8 mouse cellular contexts compared by ENCODE assay signal in genomic region chr17:33919351-33920281, GRCm38 (mm10). TPM values are rescaled to one million over a fixed set of nuclear protein-coding genes. Genes with fewer than 3 reads are reported as not detected.
DNase-seq lines count a peak whose midpoint lies in the region; ATAC-seq and TF ChIP-seq lines count a peak whose summit lies in the region.

No protein-coding gene starts in this region.

- no peak for ATAC-seq in forebrain, embryonic 12.5 days (ENCODE audit: low FRiP score)
- peak; percentile 62 for ATAC-seq in megakaryocyte, adult 5-6 weeks (ENCODE audit: poor library complexity, severe bottlenecking)

- H3K4me1 ChIP-seq in forebrain, embryonic 12.5 days: peaks cover 49% of the 10 kb centered on the region

- H3K4me3 ChIP-seq in forebrain, embryonic 12.5 days (replicated peaks): peak overlapping the region; percentile 46
- peak overlapping the region; percentile 56 for H3K4me3 ChIP-seq in left cerebral cortex, adult 2 months

- WGBS in forebrain, embryonic 12.5 days: under 1% methylated on average over 52 of the region's 52 CpGs

- peak; percentile 87 for DNase-seq in Muller cell, postnatal 12 days (ENCODE audit: inconsistent ontology term)
- peak; percentile 91 for DNase-seq in c-Kit-positive CD71-positive TER-119-negative erythroid progenitor cells, embryonic 14.5 days (ENCODE audit: low read depth)
- DNase-seq in heart, postnatal 4 days: peak; percentile 85
- DNase-seq in left cerebral cortex, adult 2 months (ENCODE audit: extremely low spot score in 1 of 2, low spot score in 2 of 2): peak in 1 of 2 experiments; percentile 60
- peak; percentile 46 for DNase-seq in retina, postnatal 1 day
- DNase-seq in urinary bladder, postnatal 36 days (ENCODE audit: low spot score in 2 of 2): peak; percentile 83 to 91

- TF ChIP-seq CTCF in left cerebral cortex, adult 2 months (IDR thresholded peaks at IDR 0.05): no peak; the same call in 1 of the 2 replicates

- H3K27me3 ChIP-seq in forebrain, embryonic 12.5 days: peaks cover 7% of the 10 kb centered on the region; the same call in 1 of the 2 replicates

- peaks cover 20% of the 10 kb centered on the region for H3K36me3 ChIP-seq in forebrain, embryonic 12.5 days (replicated peaks)

- no peaks in the 10 kb centered on the region for H3K9me3 ChIP-seq in forebrain, embryonic 12.5 days

- intact Hi-C loops in left cerebral cortex, adult 2 months (cut with DNase I): loop anchor here (2.0 to 10.0 kb wide), 2 partner anchors 23 to 1535 kb away; partner anchors contain the start of gene Wiz

- H3K4me2 ChIP-seq in forebrain, embryonic 12.5 days: peak overlapping the region; percentile 87

- H3K9ac ChIP-seq in forebrain, embryonic 12.5 days: peak overlapping the region; percentile 51

- H3K27ac ChIP-seq in forebrain, embryonic 12.5 days: peak overlapping the region; percentile 51
- H3K27ac ChIP-seq in left cerebral cortex, adult 2 months: peak overlapping the region; percentile 80

RNA-seq across cellular contexts. Expression of gene Zbtb22, which starts 3.9 kb away (rescaled TPM):
- 23.1 and 23.5 TPM in 2 replicates for polyA plus RNA-seq in forebrain, embryonic 12.5 days (2016; fragmentation: Nextera tagmentation; extraction: Ambion mirVana)
- total RNA-seq in heart, postnatal 4 days (2021): 10 to 100 TPM; 34.3 to 35.8 TPM
- 10 to 100 TPM; 35.8 to 36.0 TPM for total RNA-seq in left cerebral cortex, adult 2 months (2021)
- total RNA-seq in megakaryocyte, adult 5-6 weeks (2015): 13.7 and 14.0 TPM in 2 replicates
- 22.0 and 25.8 TPM in 2 replicates for total RNA-seq in megakaryocyte, adult 5-6 weeks (2017)

RNA-seq across cellular contexts. Expression of gene Tapbp, which starts 3.9 kb away (rescaled TPM):
- polyA plus RNA-seq in forebrain, embryonic 12.5 days (2016; fragmentation: Nextera tagmentation; extraction: Ambion mirVana): 16.1 and 19.5 TPM in 2 replicates
- total RNA-seq in heart, postnatal 4 days (2021): 10 to 100 TPM; 72.3 to 78.5 TPM
- 10 to 100 TPM; 41.3 to 44.2 TPM for total RNA-seq in left cerebral cortex, adult 2 months (2021)
- total RNA-seq in megakaryocyte, adult 5-6 weeks (2015): 99.7 and 105 TPM in 2 replicates
- total RNA-seq in megakaryocyte, adult 5-6 weeks (2017): 88.9 and 93.3 TPM in 2 replicates

RNA-seq across cellular contexts. Expression of gene Rgl2, which starts 9.7 kb away (rescaled TPM):
- 53.7 and 55.9 TPM in 2 replicates for polyA plus RNA-seq in forebrain, embryonic 12.5 days (2016; fragmentation: Nextera tagmentation; extraction: Ambion mirVana)
- 10 to 100 TPM; 56.5 to 58.1 TPM for total RNA-seq in heart, postnatal 4 days (2021)
- 10 to 100 TPM; 63.4 to 74.3 TPM for total RNA-seq in left cerebral cortex, adult 2 months (2021)
- total RNA-seq in megakaryocyte, adult 5-6 weeks (2015): 33.6 and 38.2 TPM in 2 replicates
- total RNA-seq in megakaryocyte, adult 5-6 weeks (2017): 51.8 and 58.3 TPM in 2 replicates

RNA-seq across cellular contexts. Expression of gene Daxx, which starts 10.4 kb away (rescaled TPM):
- 67.9 and 68.2 TPM in 2 replicates for polyA plus RNA-seq in forebrain, embryonic 12.5 days (2016; fragmentation: Nextera tagmentation; extraction: Ambion mirVana)
- 10 to 100 TPM; 16.5 to 18.0 TPM for total RNA-seq in heart, postnatal 4 days (2021)
- 10 to 100 TPM; 25.5 to 27.7 TPM for total RNA-seq in left cerebral cortex, adult 2 months (2021)
- 42.1 and 49.7 TPM in 2 replicates for total RNA-seq in megakaryocyte, adult 5-6 weeks (2015)
- total RNA-seq in megakaryocyte, adult 5-6 weeks (2017): 39.3 and 63.3 TPM in 2 replicates

RNA-seq across cellular contexts. Expression of gene Platr17, which starts 14.7 kb away (rescaled TPM):
- polyA plus RNA-seq in forebrain, embryonic 12.5 days (2016; fragmentation: Nextera tagmentation; extraction: Ambion mirVana): not detected in 2 replicates
- not detected for total RNA-seq in heart, postnatal 4 days (2021)
- not detected for total RNA-seq in left cerebral cortex, adult 2 months (2021)
- total RNA-seq in megakaryocyte, adult 5-6 weeks (2015): 4.9 and 9.8 TPM in 2 replicates
- 2.6 and 5.9 TPM in 2 replicates for total RNA-seq in megakaryocyte, adult 5-6 weeks (2017)
